Mouse (Mus musculus): ENCODE data around the gene Zfp759. TPM values are rescaled to one million over a fixed set of nuclear protein-coding genes. Genes with fewer than 3 reads are reported as not detected.
A peak's percentile ranks its signal among the peaks of the same experiment; 100 is the strongest.
"Not testable (repeated sequence)": the region's sequence is repeated elsewhere in the genome, so short reads cannot be mapped to it uniquely, and the experiment has no call there.

The Zfp759 gene
- polyA plus RNA-seq (2015; fragmentation: Nextera tagmentation; extraction: Ambion mirVana) = 0.40 and 0.56 TPM in 2 replicates

- not testable (repeated sequence) for H3K9me3 ChIP-seq (ENCODE audit: low read length); H3K4me2 ChIP-seq (ENCODE audit: low read depth, low read length); DNase-seq; H3K36me3 ChIP-seq (replicated peaks; ENCODE audit: insufficient read depth, low read length); H3K4me1 ChIP-seq (ENCODE audit: insufficient read depth); ATAC-seq; H3K4me3 ChIP-seq (ENCODE audit: low read depth, low read length); H3K27me3 ChIP-seq (ENCODE audit: insufficient read depth, low read length); H3K27ac ChIP-seq (ENCODE audit: low read depth); H3K9ac ChIP-seq (replicated peaks)
These were observed at the start of gene Zfp759 for GRCm38 (mm10) chr13:67121360-67121759. TSS of gene Zfp759 (plus strand) at chr13:67121660.

DNA sequence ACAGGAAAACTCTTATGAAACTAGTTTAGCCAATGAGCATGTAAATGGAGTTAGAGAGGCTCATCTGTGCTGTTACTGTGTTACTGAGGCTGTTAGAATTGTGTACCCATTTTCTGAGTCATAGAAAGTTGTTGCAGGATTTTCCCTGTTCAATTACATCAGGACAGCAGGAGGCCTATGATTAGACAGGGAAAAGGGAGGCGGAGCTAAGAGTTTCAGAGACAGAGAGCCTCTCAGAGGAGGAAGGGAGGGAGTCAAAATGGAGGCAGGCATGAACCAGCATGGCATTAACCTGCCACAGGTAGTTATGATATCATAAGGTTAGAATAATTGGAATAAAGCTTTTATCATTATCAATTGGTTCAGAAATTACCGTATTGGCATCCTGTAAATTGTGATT, 48.7 kb upstream of the Zfp759 start:
- H3K9ac ChIP-seq (replicated peaks) = no peak overlapping the region
- ATAC-seq (no peak), DNase-seq (no peak)
- H3K27ac ChIP-seq (ENCODE audit: low read depth) = no peak overlapping the region
- H3K4me1 ChIP-seq (ENCODE audit: insufficient read depth) = no peaks in the 10 kb centered on the region
- no peak overlapping the region for H3K4me3 ChIP-seq (ENCODE audit: low read depth, low read length)
- TF ChIP-seq CTCF (IDR thresholded peaks at IDR 0.05; ENCODE audit: low read depth) (no peak), EP300 (IDR thresholded peaks at IDR 0.05; ENCODE audit: low read depth) (no peak)
- H3K36me3 ChIP-seq (replicated peaks; ENCODE audit: insufficient read depth, low read length) = peaks cover 17% of the 10 kb centered on the region
- no peak overlapping the region for H3K4me2 ChIP-seq (ENCODE audit: low read depth, low read length)
- peaks cover 17% of the 10 kb centered on the region for H3K9me3 ChIP-seq (ENCODE audit: low read length)
- no peaks in the 10 kb centered on the region for H3K27me3 ChIP-seq (ENCODE audit: insufficient read depth, low read length)
- WGBS (ENCODE audit: insufficient replicate concordance) = 87% methylated on average over 2 of the region's 2 CpGs

- ATAC-seq = no peak
- 90% methylated on average over 2 of the region's 2 CpGs for WGBS (ENCODE audit: insufficient replicate concordance)
- Histone ChIP-seq H3K27me3 (ENCODE audit: insufficient read depth, low read length) (no peaks in the 10 kb centered on the region), H3K4me2 (ENCODE audit: low read depth, low read length) (no peak overlapping the region), H3K4me1 (ENCODE audit: insufficient read depth) (peaks cover 7% of the 10 kb centered on the region), H3K36me3 (replicated peaks; ENCODE audit: insufficient read depth, low read length) (peaks cover 12% of the 10 kb centered on the region; the same call in 1 of the 2 replicates), H3K4me3 (ENCODE audit: low read depth, low read length) (no peak overlapping the region), H3K9me3 (ENCODE audit: low read length) (0 out of 2 replicates have a peak, but pooled peaks cover 2% of the 10 kb centered on the region), H3K9ac (replicated peaks) (no peak overlapping the region), H3K27ac (ENCODE audit: low read depth) (no peak overlapping the region)
- DNase-seq = no peak
- no peak for TF ChIP-seq EP300 (IDR thresholded peaks at IDR 0.05; ENCODE audit: low read depth)
- TF ChIP-seq CTCF (IDR thresholded peaks at IDR 0.05; ENCODE audit: low read depth) = no peak
These were observed 44.2 kb upstream of the Zfp759 start for GRCm38 (mm10) chr13:67077244-67077643.

DNA sequence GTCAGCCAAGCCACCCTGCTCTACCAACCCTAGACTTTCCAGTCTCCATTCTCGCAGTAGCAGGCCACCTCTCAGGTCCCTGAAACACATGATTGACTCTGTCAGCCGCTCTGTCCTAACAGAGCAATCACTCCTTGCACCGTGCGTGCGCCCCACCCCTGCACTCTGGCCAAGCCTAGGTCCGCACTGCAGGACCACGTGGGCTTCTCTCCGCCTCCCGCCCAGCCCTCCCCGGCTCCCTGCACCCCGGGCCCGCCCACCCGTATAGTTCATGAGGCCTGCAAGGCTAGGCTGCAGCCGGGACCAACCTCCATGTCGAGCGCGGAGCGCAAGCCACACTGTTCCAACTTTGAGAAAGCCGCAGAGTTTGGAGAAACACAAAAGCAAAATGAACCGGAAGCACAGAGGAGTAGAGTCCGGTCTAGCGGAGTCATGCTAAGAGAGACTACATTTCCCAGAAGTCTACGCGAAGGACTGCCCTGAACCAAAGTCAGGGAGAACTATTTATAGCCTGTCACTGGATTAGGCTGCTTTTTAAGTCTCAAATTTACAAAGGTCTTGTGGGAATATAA, 40.2 kb upstream of the Zfp759 start:
- no peaks in the 10 kb centered on the region for H3K36me3 ChIP-seq (replicated peaks; ENCODE audit: insufficient read depth, low read length)
- H3K27me3 ChIP-seq (ENCODE audit: insufficient read depth, low read length) = no peaks in the 10 kb centered on the region
- peak overlapping the region; percentile 68 for H3K4me3 ChIP-seq (ENCODE audit: low read depth, low read length)
- peaks cover 8% of the 10 kb centered on the region for H3K4me1 ChIP-seq (ENCODE audit: insufficient read depth)
- WGBS (ENCODE audit: insufficient replicate concordance) = under 1% methylated on average over 24 of the region's 24 CpGs
- H3K9me3 ChIP-seq (ENCODE audit: low read length) = no peaks in the 10 kb centered on the region
- ATAC-seq = peak; percentile 100
- TF ChIP-seq EP300 (IDR thresholded peaks at IDR 0.05; ENCODE audit: low read depth) (no peak), CTCF (IDR thresholded peaks at IDR 0.05; ENCODE audit: low read depth) (no peak)
- peak overlapping the region; percentile 67 for H3K9ac ChIP-seq (replicated peaks)
- H3K4me2 ChIP-seq (ENCODE audit: low read depth, low read length) = peak overlapping the region; percentile 76
- DNase-seq = peak; percentile 86
- H3K27ac ChIP-seq (ENCODE audit: low read depth) = peak overlapping the region; percentile 85

DNA sequence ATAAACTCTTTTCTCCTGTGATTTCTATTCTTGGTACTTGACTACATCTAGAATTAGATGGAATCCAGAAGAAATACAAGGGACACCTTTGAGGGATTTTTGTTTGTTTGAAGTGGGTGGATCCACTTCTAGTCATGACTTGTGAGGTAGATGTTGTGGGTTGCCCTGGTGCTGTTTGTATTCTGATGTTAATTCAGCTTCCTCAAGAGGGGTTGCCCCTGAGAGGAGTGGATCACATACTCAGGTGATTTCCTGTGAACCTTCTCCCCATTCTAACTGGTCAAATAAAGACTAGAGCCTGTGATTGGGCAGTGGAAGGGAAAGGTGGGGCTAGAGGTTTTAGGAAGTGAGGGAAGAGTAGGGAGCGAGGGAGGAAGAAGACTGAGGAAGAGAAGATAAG, 39.5 kb upstream of the Zfp759 start:
- no peaks in the 10 kb centered on the region for H3K36me3 ChIP-seq (replicated peaks; ENCODE audit: insufficient read depth, low read length)
- ATAC-seq = no peak
- TF ChIP-seq EP300 (IDR thresholded peaks at IDR 0.05; ENCODE audit: low read depth) (no peak), CTCF (IDR thresholded peaks at IDR 0.05; ENCODE audit: low read depth) (no peak)
- no peak for DNase-seq
- H3K9ac ChIP-seq (replicated peaks) = peak overlapping the region; percentile 67; the same call in 1 of the 2 replicates
- peak overlapping the region; percentile 76 for H3K4me2 ChIP-seq (ENCODE audit: low read depth, low read length)
- peak overlapping the region; percentile 85 for H3K27ac ChIP-seq (ENCODE audit: low read depth)
- peak overlapping the region; percentile 68; the same call in 1 of the 2 replicates for H3K4me3 ChIP-seq (ENCODE audit: low read depth, low read length)
- no peaks in the 10 kb centered on the region for H3K27me3 ChIP-seq (ENCODE audit: insufficient read depth, low read length)
- no peaks in the 10 kb centered on the region for H3K9me3 ChIP-seq (ENCODE audit: low read length)
- WGBS (ENCODE audit: insufficient replicate concordance) = 50% methylated on average over 1 of the region's 1 CpGs
- H3K4me1 ChIP-seq (ENCODE audit: insufficient read depth) = peaks cover 8% of the 10 kb centered on the region

DNA sequence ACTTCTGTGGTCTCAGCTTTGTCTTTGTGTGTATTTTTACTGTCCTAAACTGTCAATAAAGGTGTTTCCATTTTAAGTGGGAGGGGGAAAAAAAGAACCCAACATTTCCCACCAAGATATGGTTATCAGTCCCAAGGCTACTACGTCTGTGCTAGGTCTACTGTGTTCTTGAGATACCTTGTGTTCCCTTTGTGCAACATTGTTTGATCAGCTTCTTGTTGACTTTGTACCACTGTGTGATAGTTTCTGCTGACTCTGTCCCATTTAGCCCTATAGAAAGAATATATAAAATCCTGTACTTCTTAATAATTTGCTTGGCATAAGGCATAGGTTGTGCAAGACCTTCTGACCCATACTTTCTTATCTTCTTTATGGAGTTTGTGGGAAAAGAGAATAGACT, 31.3 kb upstream of the Zfp759 start:
- no peak overlapping the region for H3K27ac ChIP-seq (ENCODE audit: low read depth)
- H3K4me2 ChIP-seq (ENCODE audit: low read depth, low read length) = no peak overlapping the region
- no peaks in the 10 kb centered on the region for H3K27me3 ChIP-seq (ENCODE audit: insufficient read depth, low read length)
- no peak for TF ChIP-seq EP300 (IDR thresholded peaks at IDR 0.05; ENCODE audit: low read depth)
- no peak for TF ChIP-seq CTCF (IDR thresholded peaks at IDR 0.05; ENCODE audit: low read depth)
- H3K9ac ChIP-seq (replicated peaks) = no peak overlapping the region
- DNase-seq (no peak), ATAC-seq (no peak)
- no peak overlapping the region for H3K4me3 ChIP-seq (ENCODE audit: low read depth, low read length)
- no peaks in the 10 kb centered on the region for H3K4me1 ChIP-seq (ENCODE audit: insufficient read depth)
- 50% methylated on average over 1 of the region's 1 CpGs for WGBS (ENCODE audit: insufficient replicate concordance)
- H3K36me3 ChIP-seq (replicated peaks; ENCODE audit: insufficient read depth, low read length) = 0 out of 2 replicates have a peak, but pooled peaks cover 4% of the 10 kb centered on the region
- H3K9me3 ChIP-seq (ENCODE audit: low read length) = no peaks in the 10 kb centered on the region
